Mouse (Mus musculus): ENCODE measurements at regions not wholly inside any gene's neighbourhood (a gene's known extent, or its start where the extent isn't known, plus 50 kb on each side); places are given as distances from the start of the nearest gene placed in this dataset.

GRCm38 (mm10) chr7:3073206-3073605, 95.8 kb downstream of the AU018091 start:
- peak; percentile 4 for DNase-seq

Data from kidney, postnatal 10 days (tissue).